Mouse (Mus musculus): ENCODE measurements at regions not wholly inside any gene's neighbourhood (a gene's known extent, or its start where the extent isn't known, plus 50 kb on each side); places are given as distances from the start of the nearest gene placed in this dataset.

- Histone ChIP-seq H3K9ac (replicated peaks) (no peak overlapping the region), H3K4me3 (replicated peaks) (no peak overlapping the region), H3K27me3 (no peaks in the 10 kb centered on the region), H3K9me3 (no peaks in the 10 kb centered on the region), H3K4me1 (replicated peaks) (no peaks in the 10 kb centered on the region), H3K4me2 (no peak overlapping the region), H3K27ac (no peak overlapping the region), H3K36me3 (no peaks in the 10 kb centered on the region)
- 93% methylated on average over 1 of the region's 1 CpGs for WGBS
- no peak for ATAC-seq (ENCODE audit: insufficient number of reproducible peaks, insufficient read depth, low FRiP score, low TSS enrichment, low read depth)
Observed at GRCm38 (mm10) chr14:97446793-97447192, 722.8 kb downstream of the Dach1 start.

- Histone ChIP-seq H3K9ac (replicated peaks) (no peak overlapping the region), H3K36me3 (no peaks in the 10 kb centered on the region), H3K27me3 (no peaks in the 10 kb centered on the region), H3K4me1 (replicated peaks) (0 out of 2 replicates have a peak, but pooled peaks cover 6% of the 10 kb centered on the region), H3K4me3 (replicated peaks) (no peak overlapping the region), H3K4me2 (no peak overlapping the region), H3K27ac (no peak overlapping the region), H3K9me3 (no peaks in the 10 kb centered on the region)
- ATAC-seq (ENCODE audit: insufficient number of reproducible peaks, insufficient read depth, low FRiP score, low TSS enrichment, low read depth): no peak
- 62% methylated on average over 6 of the region's 6 CpGs for WGBS
Observed at GRCm38 (mm10) chr14:97440326-97440725, 729.2 kb downstream of the Dach1 start.

GRCm38 (mm10) chr14:97435453-97436233, 733.9 kb downstream of the Dach1 start:
- H3K4me2 ChIP-seq: no peak overlapping the region
- ATAC-seq (ENCODE audit: insufficient number of reproducible peaks, insufficient read depth, low FRiP score, low TSS enrichment, low read depth): no peak

GRCm38 (mm10) chr14:97431221-97431620, 738.3 kb downstream of the Dach1 start:
- H3K4me2 ChIP-seq: no peak overlapping the region
- no peaks in the 10 kb centered on the region for H3K9me3 ChIP-seq
- WGBS: 86% methylated on average over 3 of the region's 3 CpGs
- H3K9ac ChIP-seq (replicated peaks): no peak overlapping the region
- no peak overlapping the region for H3K27ac ChIP-seq
- no peaks in the 10 kb centered on the region for H3K27me3 ChIP-seq
- H3K36me3 ChIP-seq: no peaks in the 10 kb centered on the region
- no peak overlapping the region for H3K4me3 ChIP-seq (replicated peaks)
- no peak for ATAC-seq (ENCODE audit: insufficient number of reproducible peaks, insufficient read depth, low FRiP score, low TSS enrichment, low read depth)
- H3K4me1 ChIP-seq (replicated peaks): no peaks in the 10 kb centered on the region

More at GRCm38 (mm10) chr14:97435453-97436233, 733.9 kb downstream of the Dach1 start:
- Histone ChIP-seq H3K27ac (no peak overlapping the region), H3K4me3 (replicated peaks) (no peak overlapping the region), H3K27me3 (no peaks in the 10 kb centered on the region), H3K9ac (replicated peaks) (no peak overlapping the region), H3K9me3 (no peaks in the 10 kb centered on the region), H3K36me3 (no peaks in the 10 kb centered on the region), H3K4me1 (replicated peaks) (0 out of 2 replicates have a peak, but pooled peaks cover 6% of the 10 kb centered on the region)
- WGBS: 33% methylated on average over 4 of the region's 4 CpGs

- no peaks in the 10 kb centered on the region for H3K36me3 ChIP-seq
- 60% methylated on average over 3 of the region's 3 CpGs for WGBS
Observed at GRCm38 (mm10) chr14:97403176-97403795, 766.3 kb downstream of the Dach1 start.

GRCm38 (mm10) chr14:97396385-97396784, 773.2 kb downstream of the Dach1 start:
- Histone ChIP-seq H3K4me3 (replicated peaks) (no peak overlapping the region), H3K4me1 (replicated peaks) (0 out of 2 replicates have a peak, but pooled peaks cover 5% of the 10 kb centered on the region), H3K27me3 (no peaks in the 10 kb centered on the region), H3K27ac (no peak overlapping the region), H3K9me3 (no peaks in the 10 kb centered on the region), H3K9ac (replicated peaks) (no peak overlapping the region), H3K4me2 (no peak overlapping the region), H3K36me3 (no peaks in the 10 kb centered on the region)
- ATAC-seq (ENCODE audit: insufficient number of reproducible peaks, insufficient read depth, low FRiP score, low TSS enrichment, low read depth): no peak
- 7% methylated on average over 7 of the region's 7 CpGs for WGBS

More at GRCm38 (mm10) chr14:97403176-97403795, 766.3 kb downstream of the Dach1 start:
- no peak overlapping the region for H3K4me2 ChIP-seq
- H3K9ac ChIP-seq (replicated peaks): no peak overlapping the region
- no peaks in the 10 kb centered on the region for H3K27me3 ChIP-seq
- H3K9me3 ChIP-seq: no peaks in the 10 kb centered on the region
- no peak overlapping the region for H3K4me3 ChIP-seq (replicated peaks)
- ATAC-seq (ENCODE audit: insufficient number of reproducible peaks, insufficient read depth, low FRiP score, low TSS enrichment, low read depth): no peak
- H3K27ac ChIP-seq: no peak overlapping the region
- H3K4me1 ChIP-seq (replicated peaks): no peaks in the 10 kb centered on the region; the same call in 1 of the 2 replicates

GRCm38 (mm10) chr14:97395750-97396377, 773.7 kb downstream of the Dach1 start:
- 0 out of 2 replicates have a peak, but pooled peaks cover 5% of the 10 kb centered on the region for H3K4me1 ChIP-seq (replicated peaks)
- H3K27me3 ChIP-seq: no peaks in the 10 kb centered on the region
- no peak overlapping the region for H3K4me3 ChIP-seq (replicated peaks)
- H3K27ac ChIP-seq: no peak overlapping the region
- no peak for ATAC-seq (ENCODE audit: insufficient number of reproducible peaks, insufficient read depth, low FRiP score, low TSS enrichment, low read depth)
- no peaks in the 10 kb centered on the region for H3K9me3 ChIP-seq
- H3K36me3 ChIP-seq: no peaks in the 10 kb centered on the region
- no peak overlapping the region for H3K4me2 ChIP-seq
- WGBS: 40% methylated on average over 7 of the region's 7 CpGs
- H3K9ac ChIP-seq (replicated peaks): no peak overlapping the region

GRCm38 (mm10) chr14:97389005-97389404, 780.6 kb downstream of the Dach1 start:
- Histone ChIP-seq H3K9me3 (no peaks in the 10 kb centered on the region), H3K4me1 (replicated peaks) (no peaks in the 10 kb centered on the region), H3K36me3 (no peaks in the 10 kb centered on the region), H3K9ac (replicated peaks) (no peak overlapping the region), H3K27ac (no peak overlapping the region), H3K4me2 (no peak overlapping the region), H3K27me3 (no peaks in the 10 kb centered on the region), H3K4me3 (replicated peaks) (no peak overlapping the region)
- ATAC-seq (ENCODE audit: insufficient number of reproducible peaks, insufficient read depth, low FRiP score, low TSS enrichment, low read depth): no peak
- WGBS: 71% methylated on average over 2 of the region's 2 CpGs

- Histone ChIP-seq H3K4me3 (replicated peaks) (no peak overlapping the region), H3K4me2 (no peak overlapping the region), H3K27me3 (no peaks in the 10 kb centered on the region), H3K27ac (no peak overlapping the region), H3K9ac (replicated peaks) (no peak overlapping the region), H3K36me3 (no peaks in the 10 kb centered on the region), H3K9me3 (no peaks in the 10 kb centered on the region), H3K4me1 (replicated peaks) (no peaks in the 10 kb centered on the region)
- WGBS: 81% methylated on average over 3 of the region's 3 CpGs
- ATAC-seq (ENCODE audit: insufficient number of reproducible peaks, insufficient read depth, low FRiP score, low TSS enrichment, low read depth): no peak
Observed at GRCm38 (mm10) chr14:97380131-97380530, 789.4 kb downstream of the Dach1 start.

GRCm38 (mm10) chr14:97356915-97357314, 812.6 kb downstream of the Dach1 start:
- H3K9ac ChIP-seq (replicated peaks): no peak overlapping the region
- no peak overlapping the region for H3K27ac ChIP-seq
- no peak overlapping the region for H3K4me2 ChIP-seq
- H3K4me1 ChIP-seq (replicated peaks): no peaks in the 10 kb centered on the region
- H3K4me3 ChIP-seq (replicated peaks): no peak overlapping the region
- no peak for ATAC-seq (ENCODE audit: insufficient number of reproducible peaks, insufficient read depth, low FRiP score, low TSS enrichment, low read depth)
- 92% methylated on average over 7 of the region's 7 CpGs for WGBS
- no peaks in the 10 kb centered on the region for H3K27me3 ChIP-seq
- no peaks in the 10 kb centered on the region for H3K36me3 ChIP-seq
- no peaks in the 10 kb centered on the region for H3K9me3 ChIP-seq

GRCm38 (mm10) chr14:97347970-97348369, 821.6 kb downstream of the Dach1 start:
- ATAC-seq (ENCODE audit: insufficient number of reproducible peaks, insufficient read depth, low FRiP score, low TSS enrichment, low read depth): no peak
- Histone ChIP-seq H3K9me3 (no peaks in the 10 kb centered on the region), H3K27me3 (no peaks in the 10 kb centered on the region), H3K4me1 (replicated peaks) (no peaks in the 10 kb centered on the region), H3K27ac (no peak overlapping the region), H3K4me3 (replicated peaks) (no peak overlapping the region), H3K36me3 (no peaks in the 10 kb centered on the region), H3K4me2 (no peak overlapping the region), H3K9ac (replicated peaks) (no peak overlapping the region)
- 71% methylated on average over 2 of the region's 2 CpGs for WGBS

Data from limb, embryonic 12.5 days (tissue).